Mouse (Mus musculus): ENCODE measurements at regions not wholly inside any gene's neighbourhood (a gene's known extent, or its start where the extent isn't known, plus 50 kb on each side); places are given as distances from the start of the nearest gene placed in this dataset.

DNA sequence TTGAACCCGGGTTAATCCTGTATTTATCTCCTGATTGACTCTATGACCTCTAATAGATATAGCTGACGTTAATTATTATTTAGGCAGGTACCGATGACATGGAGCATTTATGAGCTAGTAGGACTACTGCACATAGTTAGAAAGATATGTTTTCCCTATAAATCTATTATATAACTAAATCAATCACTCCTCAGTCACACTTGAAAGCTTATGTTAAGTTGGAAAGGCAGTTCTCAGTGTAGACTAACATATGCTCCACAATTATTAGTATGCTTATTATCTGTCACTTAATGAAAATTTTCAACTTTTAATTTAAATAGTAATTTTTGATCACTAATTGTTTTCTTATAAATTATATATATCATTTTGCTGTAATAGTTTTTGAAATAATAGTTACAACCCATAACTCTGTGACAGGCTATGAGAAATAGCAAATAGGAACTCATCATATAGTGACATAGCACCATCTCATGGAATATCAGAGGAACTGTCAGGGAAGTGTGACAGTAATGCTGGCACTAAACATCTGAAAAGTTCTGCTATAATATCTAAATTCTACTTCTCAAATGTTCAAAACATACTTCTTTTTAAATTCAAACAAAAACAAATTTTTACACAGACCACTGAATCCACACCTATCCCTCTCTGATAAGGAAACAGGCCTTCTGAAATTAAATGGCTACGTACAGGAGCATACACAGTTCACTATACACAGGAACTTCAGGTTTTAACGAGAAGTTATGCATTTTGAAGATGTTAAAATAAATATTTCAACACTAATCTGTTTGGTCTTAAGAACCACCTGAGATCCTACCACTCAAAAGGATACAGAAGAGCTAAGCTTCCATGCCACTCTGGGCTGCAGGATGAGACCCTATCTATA lies 75.3 kb upstream of the Map2 start:
- no peak for DNase-seq

DNA sequence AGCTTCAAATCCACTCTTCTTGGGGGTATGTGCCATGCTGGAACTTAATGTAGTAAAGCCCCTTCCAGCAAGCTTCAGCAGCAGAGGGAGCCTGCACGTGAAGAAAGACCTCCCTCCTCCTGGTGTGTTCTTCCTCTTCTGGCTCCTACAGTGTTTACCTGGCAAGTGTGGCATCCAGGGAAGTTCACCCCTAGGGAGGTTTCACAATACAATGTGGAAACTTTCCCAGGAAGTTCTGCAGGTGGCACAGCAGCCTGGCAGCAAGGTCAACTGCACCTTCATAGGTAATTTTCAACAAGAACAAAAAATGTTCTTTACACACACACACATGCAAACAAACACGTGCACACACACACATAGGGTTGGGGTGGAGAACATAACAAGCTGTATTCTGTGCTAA lies 73.7 kb upstream of the Map2 start:
- DNase-seq = no peak

DNA sequence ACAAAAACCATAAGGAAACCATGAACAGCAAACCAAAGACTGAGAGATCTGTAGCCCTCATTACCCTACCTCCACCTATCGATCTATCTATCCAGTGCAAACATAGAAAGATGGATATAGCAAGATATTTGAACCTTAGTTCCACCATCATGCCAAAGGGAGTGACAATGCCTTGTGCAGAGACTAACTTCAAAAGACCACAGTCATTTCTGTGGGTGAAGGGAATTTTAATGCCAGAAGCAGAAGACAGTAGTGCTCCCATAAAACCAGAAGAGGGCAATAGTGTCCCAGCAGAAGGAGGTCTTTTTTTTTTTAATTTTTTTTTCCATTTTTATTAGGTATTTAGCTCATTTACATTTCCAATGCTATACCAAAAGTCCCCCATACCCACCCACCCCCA lies 70.6 kb upstream of the Map2 start:
- DNase-seq = no peak

DNA sequence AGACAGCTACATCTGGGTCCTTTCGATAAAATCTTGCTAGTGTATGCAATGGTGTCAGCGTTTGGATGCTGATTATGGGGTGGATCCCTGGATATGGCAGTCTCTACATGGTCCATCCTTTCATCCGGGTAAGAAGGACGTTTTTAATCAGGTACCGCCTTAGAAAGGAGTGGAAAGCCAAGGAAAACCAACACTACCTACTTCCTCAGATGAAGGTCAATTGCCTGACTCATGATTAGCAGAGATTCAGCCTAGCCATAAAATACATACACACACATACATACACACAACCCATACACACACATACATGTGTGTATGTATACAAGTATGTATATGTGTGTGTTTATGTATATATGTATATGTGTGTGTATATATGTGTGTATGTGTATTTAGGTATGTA lies 69.9 kb upstream of the Map2 start:
- no peak for DNase-seq

DNA sequence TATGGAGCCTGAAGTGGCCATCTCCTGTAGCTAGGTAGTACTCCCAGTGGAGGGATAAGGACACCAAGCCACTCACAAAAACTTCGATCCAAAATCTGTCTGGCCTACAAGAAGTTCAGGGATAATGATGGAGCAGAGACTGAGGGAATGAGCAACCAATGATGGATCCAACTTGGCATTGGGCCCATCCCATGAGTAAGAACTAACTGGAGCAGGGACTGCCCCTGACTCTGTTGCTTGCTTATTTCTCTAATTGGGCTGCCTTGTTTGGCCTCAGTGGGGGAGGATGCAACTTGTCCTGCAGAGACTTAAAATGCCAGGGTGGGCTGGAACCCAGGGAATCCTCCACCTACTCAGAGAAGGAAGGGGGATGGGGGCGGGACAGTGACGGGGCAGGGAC lies 67.0 kb upstream of the Map2 start:
- DNase-seq = peak; percentile 8

DNA sequence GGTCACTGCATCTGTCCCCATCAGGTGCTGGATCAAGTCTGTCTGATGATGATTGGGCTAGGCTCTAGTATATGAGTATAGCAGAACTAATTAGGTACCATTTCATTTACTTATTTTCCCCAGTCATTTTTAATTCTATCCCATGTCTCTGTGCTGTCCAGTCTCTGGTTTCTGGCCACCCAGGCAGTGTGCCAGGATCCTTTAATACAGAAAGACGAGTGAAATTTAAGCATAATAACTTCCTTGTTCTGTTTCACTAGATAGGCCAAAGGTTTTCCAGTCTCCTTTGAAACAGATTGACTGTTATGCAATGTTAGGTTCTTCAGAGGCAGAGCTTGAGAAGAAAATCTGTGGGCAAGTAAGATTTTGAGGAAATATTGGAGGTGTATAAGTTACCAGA lies 61.2 kb upstream of the Map2 start:
- DNase-seq = no peak

DNA sequence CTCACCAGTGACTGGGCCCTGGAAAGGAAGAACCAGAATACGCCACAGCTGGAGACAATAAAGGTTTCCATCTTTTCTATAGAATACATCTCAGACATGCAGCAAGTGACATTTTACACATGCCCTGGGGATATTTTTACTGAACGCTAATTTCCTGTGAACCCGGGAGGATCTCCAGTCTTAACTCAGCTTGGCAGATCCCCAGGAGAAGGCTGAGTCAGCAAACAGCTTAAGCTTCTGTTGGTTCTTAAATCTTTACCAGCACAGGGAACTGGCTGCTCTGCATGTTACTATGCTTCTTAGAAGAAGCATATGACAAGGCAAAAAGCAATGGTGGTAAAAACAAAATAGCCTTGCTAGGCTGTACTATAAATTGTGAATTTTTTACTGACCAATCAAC lies 59.7 kb upstream of the Map2 start:
- peak; percentile 24 for DNase-seq

Measured in right cerebral cortex, postnatal 14 days (tissue).